Mouse (Mus musculus) megakaryocyte, embryonic 14.5 days (primary cell): ENCODE data around the gene Ear10.
"Not testable (repeated sequence)": the region's sequence is repeated elsewhere in the genome, so short reads cannot be mapped to it uniquely, and the experiment has no call there.

Experiments used
- FLI1 ChIP-seq: IDR thresholded peaks from 2 replicates; pipeline ENCODE4 v1.6.1; 2012; ENCODE audit warnings: low read length, inconsistent platforms, mixed read lengths
- GATA1 ChIP-seq: IDR thresholded peaks from 3 replicates; pipeline ENCODE4 v1.6.1; 2012; ENCODE audit warnings: mixed read lengths, low read length, inconsistent platforms, borderline replicate concordance

DNA sequence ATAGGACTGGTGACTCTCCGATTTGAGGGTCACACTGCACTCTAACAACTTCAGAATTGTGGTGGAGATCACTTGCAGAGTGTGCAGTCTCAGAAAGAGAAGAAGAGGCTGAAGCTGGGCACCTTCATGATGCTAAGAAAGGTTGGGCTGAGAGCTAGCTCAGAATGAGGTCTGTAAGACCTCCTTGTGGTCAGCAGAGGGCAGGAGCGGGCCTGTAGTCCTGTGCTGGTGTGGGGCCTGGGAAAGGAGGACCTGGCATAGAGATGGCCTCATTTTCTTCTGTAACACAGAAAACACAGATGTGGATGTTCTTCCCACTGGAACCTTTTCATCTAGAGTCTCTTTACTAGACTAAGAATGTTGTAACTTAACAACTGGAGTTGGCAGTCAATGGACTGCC is 45.6 kb downstream of the Ear10 start:
- not testable (repeated sequence) for TF ChIP-seq FLI1, GATA1
